Mouse (Mus musculus) lung, adult 2 months (tissue): ENCODE data around the gene Phf11b.
"Not testable (repeated sequence)": the region's sequence is repeated elsewhere in the genome, so short reads cannot be mapped to it uniquely, and the experiment has no call there.

Source experiments
- CTCF ChIP-seq: fragments of 200-500 bp; IDR thresholded peaks from 2 replicates; pipeline ENCODE4 v1.5.1; 2011; ENCODE audit warnings: mild to moderate bottlenecking, low read length, control low read depth; ENCODE audit not compliant: insufficient read depth
- POLR2A ChIP-seq: fragments of 200-500 bp; IDR thresholded peaks from 2 replicates; pipeline ENCODE4 v1.6.1; 2011; ENCODE audit warnings: low read depth, mild to moderate bottlenecking, control low read depth, low read length, borderline replicate concordance; ENCODE audit errors: extremely low read depth

GRCm38 (mm10) chr14:59341189-59341588, at the start of gene Phf11b:
- not testable (repeated sequence) for TF ChIP-seq CTCF, POLR2A
